Mouse (Mus musculus) testis, postnatal 14 days (tissue): ENCODE measurements around the gene Gm42906.

Experiments
- DNase-seq: peaks from one replicate; pipeline ENCODE4 v3.0.0; 2021; ENCODE audit warnings: low spot score

The Gm42906 gene

DNA sequence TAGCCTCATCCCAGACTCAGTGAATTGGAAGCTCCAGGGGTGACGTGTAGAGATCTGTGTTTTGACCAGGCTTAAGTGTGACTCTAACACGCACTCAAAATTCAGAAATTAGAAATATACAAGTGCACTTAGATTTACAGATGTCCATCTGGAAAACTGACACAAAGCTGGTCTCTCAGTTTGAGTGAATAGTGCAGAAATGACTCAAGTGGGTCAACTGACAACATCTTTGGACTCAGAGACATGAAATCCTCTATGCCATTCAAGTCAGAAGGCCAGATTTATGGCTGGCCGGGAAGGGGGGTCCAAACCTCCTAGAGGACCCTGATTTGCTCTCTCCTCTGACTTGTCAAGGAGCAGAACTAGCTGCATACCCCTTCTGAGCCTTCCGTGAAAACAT lies 279.9 kb downstream of the Gm42906 start:
- no peak for DNase-seq

DNA sequence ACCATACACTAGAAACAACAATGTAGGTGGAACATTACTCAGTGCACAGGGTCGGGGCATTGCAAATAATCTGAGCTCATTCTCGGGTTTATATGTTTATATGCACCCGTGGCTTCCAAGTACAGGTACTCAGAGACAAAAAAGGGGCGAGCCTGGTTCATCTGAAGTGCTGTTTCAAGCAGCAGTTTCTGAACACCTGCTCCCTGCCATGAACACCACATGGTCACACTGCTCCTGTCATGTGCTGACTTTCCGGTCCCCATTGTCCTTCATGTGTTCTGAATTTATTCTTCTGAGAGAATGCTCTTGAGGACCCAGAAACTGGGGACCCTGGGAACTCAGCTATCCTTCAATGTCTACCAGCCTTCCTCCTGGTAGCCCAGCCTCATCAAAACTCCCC lies 282.2 kb downstream of the Gm42906 start:
- no peak for DNase-seq

DNA sequence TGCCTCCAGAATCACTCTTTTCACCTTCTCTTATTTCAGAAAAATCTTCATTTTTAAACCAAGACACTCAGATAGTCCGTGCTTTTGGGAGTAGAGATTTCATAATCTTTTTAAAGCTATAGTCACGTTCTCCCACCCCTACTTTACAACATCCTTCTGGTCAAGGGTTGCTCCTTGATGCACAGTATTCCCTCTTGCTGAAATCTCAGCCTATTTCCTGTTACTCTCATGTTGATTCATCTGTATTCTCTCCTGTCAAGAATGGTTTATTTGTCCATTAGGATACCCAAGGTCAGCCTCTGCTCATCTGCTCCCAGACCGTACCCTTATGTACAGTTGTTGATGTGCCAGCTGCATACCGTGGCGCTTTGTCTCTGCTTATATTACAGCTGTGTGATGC lies 284.0 kb downstream of the Gm42906 start:
- no peak for DNase-seq

GRCm38 (mm10) chr5:151142671-151143601 lies 285.0 kb downstream of the Gm42906 start:
- DNase-seq = no peak

GRCm38 (mm10) chr5:151142241-151142640 lies 285.7 kb downstream of the Gm42906 start:
- DNase-seq = no peak

DNA sequence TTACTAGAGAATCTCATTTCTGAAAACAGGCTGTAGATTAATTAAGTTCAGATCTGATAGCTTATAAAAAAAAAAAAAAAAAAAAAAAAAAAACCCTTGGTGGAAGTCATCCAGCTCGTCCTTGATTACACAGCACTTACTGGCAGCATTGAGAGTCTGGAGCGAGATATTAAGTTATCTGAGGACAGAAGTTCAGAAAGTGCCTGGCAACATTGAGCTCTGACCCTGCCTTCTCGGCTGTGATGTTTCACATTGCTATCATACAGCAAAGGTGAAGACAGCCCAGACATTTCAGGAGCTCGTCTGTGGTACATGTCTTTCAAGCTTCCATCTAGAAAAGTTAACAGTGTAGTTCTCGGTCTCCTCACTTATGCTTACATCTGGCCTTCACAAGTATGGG lies 290.1 kb downstream of the Gm42906 start:
- no peak for DNase-seq

DNA sequence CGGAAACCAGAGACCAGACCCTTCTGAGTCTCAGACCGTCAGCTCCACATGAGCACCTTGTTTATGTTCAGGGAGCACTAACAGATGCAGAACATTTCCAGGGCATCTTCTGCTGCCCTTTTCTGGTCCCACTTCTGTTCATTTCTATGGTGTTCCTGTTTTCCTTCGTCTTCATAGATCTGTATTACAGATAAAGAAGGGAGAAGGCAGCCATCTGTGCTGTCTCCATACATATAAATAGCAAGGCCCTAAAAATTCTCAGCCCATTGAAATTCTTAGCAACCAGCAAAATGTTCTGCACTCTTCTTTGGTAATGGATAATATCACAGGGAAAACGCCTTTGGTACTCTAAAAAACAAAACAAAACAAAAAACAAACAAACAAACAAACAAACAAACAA lies 290.7 kb downstream of the Gm42906 start:
- DNase-seq = no peak

DNA sequence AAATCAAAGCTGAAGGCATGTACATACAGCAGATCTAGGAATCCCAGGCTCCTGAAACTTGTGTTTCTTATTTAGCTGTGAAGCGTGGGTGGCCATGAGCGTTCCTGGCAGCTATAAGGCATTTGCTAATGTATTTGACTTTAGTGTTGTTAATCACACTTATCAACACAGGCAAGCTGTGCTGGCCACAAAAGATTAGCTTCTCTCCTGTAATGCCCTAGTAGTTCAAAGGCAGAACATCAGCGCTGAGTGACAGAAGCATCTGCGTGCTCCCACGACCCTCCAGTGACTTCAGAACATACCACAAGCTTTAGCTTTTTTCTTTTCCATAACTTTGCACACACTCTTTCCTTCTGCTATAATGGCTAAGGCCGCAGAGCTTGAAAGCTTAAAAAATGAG lies 292.0 kb downstream of the Gm42906 start:
- no peak for DNase-seq

- DNase-seq = no peak
Measured at GRCm38 (mm10) chr5:151135078-151135826, 292.7 kb downstream of the Gm42906 start.

- DNase-seq = no peak
Measured at GRCm38 (mm10) chr5:151134202-151134601, 293.8 kb downstream of the Gm42906 start.

GRCm38 (mm10) chr5:151133744-151134143 lies 294.2 kb downstream of the Gm42906 start:
- DNase-seq = no peak

GRCm38 (mm10) chr5:151129762-151130161 lies 298.2 kb downstream of the Gm42906 start:
- DNase-seq = no peak

- DNase-seq = no peak
Measured at GRCm38 (mm10) chr5:151127298-151127717, 300.7 kb downstream of the Gm42906 start.

DNA sequence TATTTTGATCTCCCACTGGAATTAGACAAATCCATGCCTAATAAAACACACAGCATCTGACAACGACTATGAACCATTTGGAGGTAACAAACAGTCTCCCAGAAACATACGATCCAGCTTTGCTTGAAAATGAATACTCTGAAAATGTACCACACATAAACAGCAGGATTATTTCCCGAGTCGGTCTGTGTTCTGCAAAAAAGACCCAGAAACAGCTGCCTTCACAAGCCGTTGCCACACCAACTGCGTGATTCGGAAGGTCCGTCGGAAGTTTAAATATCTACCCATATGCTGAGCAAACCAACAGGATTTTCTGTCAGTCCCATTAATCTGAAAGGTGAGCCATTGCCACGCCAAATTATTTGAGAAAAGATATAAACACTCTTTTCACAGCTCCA lies 301.4 kb downstream of the Gm42906 start:
- no peak for DNase-seq

- DNase-seq = no peak
Measured at GRCm38 (mm10) chr5:151125985-151126607, 301.9 kb downstream of the Gm42906 start.

- no peak for DNase-seq
Measured at GRCm38 (mm10) chr5:151117846-151118245, 310.1 kb downstream of the Gm42906 start.

- no peak for DNase-seq
Measured at GRCm38 (mm10) chr5:151116192-151116887, 311.6 kb downstream of the Gm42906 start.

- no peak for DNase-seq
Measured at GRCm38 (mm10) chr5:151112743-151113142, 315.2 kb downstream of the Gm42906 start.

DNA sequence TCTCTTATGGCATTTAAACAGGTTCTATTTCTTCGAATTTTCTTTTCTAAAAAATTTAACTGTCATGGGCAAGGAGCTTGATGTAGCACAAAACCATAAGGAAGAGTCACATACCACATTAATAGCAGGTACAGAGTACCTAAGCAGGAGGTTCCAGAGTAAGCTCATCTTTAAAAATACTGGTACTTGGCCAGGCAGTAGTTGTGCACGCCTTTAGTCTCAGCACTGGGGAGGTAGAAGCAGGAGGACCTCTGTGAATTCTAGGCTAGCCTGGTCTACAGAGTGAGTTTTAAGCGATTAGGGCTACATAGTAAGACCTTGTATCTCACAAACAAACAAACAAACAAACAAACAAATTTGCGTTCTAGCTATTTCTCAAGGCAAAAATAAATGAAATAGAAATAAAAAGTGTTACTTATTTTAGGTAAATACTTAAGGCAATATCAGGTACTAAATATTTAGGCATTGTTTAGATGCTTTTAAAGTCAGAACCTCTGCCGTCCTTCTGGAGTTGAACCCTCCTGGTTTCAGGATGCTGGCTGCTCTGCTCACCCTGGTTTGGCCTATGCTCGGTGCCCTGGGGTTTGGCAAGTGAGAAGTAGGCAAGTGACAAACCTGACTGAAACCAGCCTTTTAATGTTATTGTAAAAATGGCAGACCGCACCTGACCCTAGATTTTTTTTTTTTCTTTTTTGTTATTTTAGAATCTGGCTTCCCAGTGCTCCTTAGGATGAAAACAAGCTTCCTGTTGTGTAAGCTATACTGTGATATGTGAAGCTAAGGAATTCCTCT lies 316.7 kb downstream of the Gm42906 start:
- DNase-seq = no peak

- no peak for DNase-seq
Measured at GRCm38 (mm10) chr5:151110461-151110908, 317.5 kb downstream of the Gm42906 start.

- DNase-seq = no peak
Measured at GRCm38 (mm10) chr5:151109822-151110221, 318.1 kb downstream of the Gm42906 start.
